Mouse (Mus musculus) macrophage (primary cell): ENCODE results near the gene Armc9. TPM values are rescaled to one million over a fixed set of nuclear protein-coding genes. Genes with fewer than 3 reads are reported as not detected.

Source experiments
- H3K27ac ChIP-seq: fragments of 350-480 bp; formaldehyde crosslinking; 2 replicates; pipeline ENCODE4 v1.9.0; 2021
- H3K36me3 ChIP-seq: fragments of 350-480 bp; formaldehyde crosslinking; 2 replicates; pipeline ENCODE4 v1.9.0; 2021; ENCODE audit errors: inconsistent target
- H3K4me3 ChIP-seq: fragments of 350-480 bp; formaldehyde crosslinking; 2 replicates; pipeline ENCODE4 v1.9.0; 2021; ENCODE audit errors: inconsistent target
- H3K79me2 ChIP-seq: fragments of 350-480 bp; formaldehyde crosslinking; 2 replicates; pipeline ENCODE4 v1.9.0; 2021; ENCODE audit errors: inconsistent target
- WGBS: methylation state at CpG from one replicate; pipeline ENCODE4 v1.1.7; 2026; ENCODE audit warnings: inconsistent platforms; ENCODE audit not compliant: missing documents; 5-methylcytosine and 5-hydroxymethylcytosine counted together
- polyA plus RNA-seq: library from polyadenylated mRNA; stranded (reverse); fragments of 250-400 nt; gene quantifications from 3 replicates; pipeline ENCODE4 v1.2.4, GENCODE M21; 2018; ENCODE audit warnings: inconsistent platforms
- total RNA-seq, 78 experiments: library from RNA; depleted of rRNA; stranded (reverse); fragments of 250-400 nt; gene quantifications; 1 replicate in 9 of 78; 2 replicates in 24 of 78; 3 replicates in 43 of 78; 4 replicates in 2 of 78; pipeline ENCODE4 v1.2.4; 2018; ENCODE audit warnings: inconsistent platforms in 56 of 78

The Armc9 gene
- total RNA-seq (2018; cell fraction: chromatin; rRNA removed), result 10 to 100 TPM in 22 of 26 experiments, 1 to 10 TPM in 4; 3.7 to 70.2 (median 35.1) TPM
- total RNA-seq (2018; cell fraction: cytosol; rRNA removed), result 1 to 10 TPM; 2.4 to 6.2 (median 4.2) TPM
- 10 to 100 TPM in 17 of 26 experiments, 1 to 10 TPM in 9; 2.9 to 30.5 (median 13.3) TPM for total RNA-seq (2018; cell fraction: nucleus; rRNA removed)
- polyA plus RNA-seq, result 3.2 to 4.9 TPM (median 4.5 TPM) in 3 replicates

- Histone ChIP-seq H3K27ac (peak within 1 kb of the TSS; percentile 71), H3K79me2 (no peaks in the 10 kb centered on the region), H3K4me3 (peak within 1 kb of the TSS; percentile 55), H3K36me3 (no peaks in the 10 kb centered on the region)
- 5% methylated on average over 38 of the region's 40 CpGs for WGBS
Measured at GRCm38 (mm10) chr1:86154133-86154823, at the start of gene Armc9. TSS of gene Armc9 (plus strand) at chr1:86154780.

GRCm38 (mm10) chr1:86105054-86105453 lies 49.5 kb upstream of the Armc9 start:
- Histone ChIP-seq H3K36me3 (peaks cover 25% of the 10 kb centered on the region), H3K27ac (no peak overlapping the region), H3K79me2 (peaks cover 47% of the 10 kb centered on the region), H3K4me3 (no peak overlapping the region)
- 100% methylated on average over 1 of the region's 1 CpGs for WGBS

DNA sequence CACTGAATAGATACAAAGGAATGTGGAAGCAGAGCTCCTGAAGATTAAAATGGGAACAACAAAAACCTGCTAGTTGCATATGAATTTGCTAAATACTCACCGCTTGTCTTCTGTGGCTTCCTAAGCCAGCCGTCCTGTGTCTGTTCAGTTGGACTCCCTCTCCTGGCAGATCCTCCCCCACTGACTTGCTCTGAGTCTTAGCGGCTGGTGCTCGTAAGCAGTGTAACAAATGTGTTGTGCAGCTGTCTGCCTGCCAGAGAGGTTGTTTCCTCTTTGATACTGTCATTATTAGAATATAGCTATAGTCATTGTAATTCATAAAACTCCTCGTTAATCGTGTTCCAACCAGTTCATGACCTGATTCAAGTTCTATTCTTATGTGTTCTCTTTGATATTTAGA lies 42.8 kb upstream of the Armc9 start, which contains the start of gene Htr2b:
Gene Htr2b, minus strand, starts transcription at position 192 of the 400 bp plus-strand sequence.
- Histone ChIP-seq H3K4me3 (no peak within 1 kb of the TSS; the same call in 1 of the 2 replicates), H3K36me3 (peaks cover 12% of the 10 kb centered on the region), H3K79me2 (peaks cover 69% of the 10 kb centered on the region), H3K27ac (peak within 1 kb of the TSS; percentile 49)
- WGBS, result 84% methylated on average over 6 of the region's 6 CpGs

- no peak overlapping the region for H3K27ac ChIP-seq
- WGBS, result 84% methylated on average over 3 of the region's 3 CpGs
- H3K4me3 ChIP-seq, result no peak overlapping the region
- peaks cover 47% of the 10 kb centered on the region for H3K79me2 ChIP-seq
- peaks cover 16% of the 10 kb centered on the region; the same call in 1 of the 2 replicates for H3K36me3 ChIP-seq
Measured at GRCm38 (mm10) chr1:86114141-86114540, 40.4 kb upstream of the Armc9 start.

GRCm38 (mm10) chr1:86119549-86119948 lies 35.0 kb upstream of the Armc9 start:
- no peak overlapping the region for H3K4me3 ChIP-seq
- H3K36me3 ChIP-seq, result peaks cover 21% of the 10 kb centered on the region
- 98% methylated on average over 4 of the region's 4 CpGs for WGBS
- peaks cover 21% of the 10 kb centered on the region for H3K79me2 ChIP-seq
- H3K27ac ChIP-seq, result peak overlapping the region; percentile 84

DNA sequence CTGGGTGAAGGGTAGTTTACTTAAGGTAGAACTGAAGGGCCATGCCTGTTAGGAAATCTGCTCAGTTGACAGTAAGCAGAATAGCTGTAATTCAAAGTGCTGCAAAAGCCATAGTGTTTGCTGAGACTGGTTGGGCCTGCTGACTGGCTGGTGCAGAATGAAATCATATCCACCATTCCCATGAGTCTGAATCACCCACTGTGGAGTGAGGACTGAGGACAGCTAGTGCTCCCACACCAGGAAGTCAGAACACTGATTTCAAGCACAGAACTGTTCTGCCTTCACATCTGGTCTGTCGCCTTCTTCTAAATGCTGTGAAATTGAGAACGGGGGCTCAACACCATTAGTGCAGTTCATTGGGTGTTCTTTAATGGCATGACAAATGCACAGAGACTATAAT lies 28.5 kb upstream of the Armc9 start:
- Histone ChIP-seq H3K79me2 (no peaks in the 10 kb centered on the region), H3K4me3 (no peak overlapping the region), H3K27ac (peak overlapping the region; percentile 84), H3K36me3 (peaks cover 37% of the 10 kb centered on the region)
- WGBS, result 96% methylated on average over 2 of the region's 2 CpGs

DNA sequence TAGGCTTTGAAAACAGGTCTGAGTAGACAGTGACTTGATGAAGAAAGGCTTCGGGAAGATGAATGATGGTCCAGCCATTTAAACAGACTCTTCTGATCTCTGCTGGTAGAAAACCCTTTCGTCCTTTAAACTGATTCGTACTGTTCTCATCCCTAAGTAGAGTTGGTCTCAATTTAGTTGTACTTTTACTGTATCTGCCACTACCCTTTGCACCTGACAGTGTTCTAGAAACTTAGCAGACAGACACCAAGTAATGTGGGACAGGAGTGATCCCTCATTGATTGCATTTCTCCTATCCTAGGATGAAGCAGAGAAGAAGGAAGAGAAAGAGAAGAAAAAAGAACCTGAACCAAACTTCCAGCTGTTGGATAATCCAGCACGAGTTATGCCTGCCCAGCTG lies 21.2 kb upstream of the Armc9 start, which contains the start of gene Gm21972:
Gene Gm21972, plus strand, starts transcription at position 301 of the 400 bp plus-strand sequence.
- no peaks in the 10 kb centered on the region for H3K79me2 ChIP-seq
- H3K27ac ChIP-seq, result no peak within 1 kb of the TSS
- H3K36me3 ChIP-seq, result peaks cover 75% of the 10 kb centered on the region
- no peak within 1 kb of the TSS for H3K4me3 ChIP-seq
- 98% methylated on average over 4 of the region's 4 CpGs for WGBS

DNA sequence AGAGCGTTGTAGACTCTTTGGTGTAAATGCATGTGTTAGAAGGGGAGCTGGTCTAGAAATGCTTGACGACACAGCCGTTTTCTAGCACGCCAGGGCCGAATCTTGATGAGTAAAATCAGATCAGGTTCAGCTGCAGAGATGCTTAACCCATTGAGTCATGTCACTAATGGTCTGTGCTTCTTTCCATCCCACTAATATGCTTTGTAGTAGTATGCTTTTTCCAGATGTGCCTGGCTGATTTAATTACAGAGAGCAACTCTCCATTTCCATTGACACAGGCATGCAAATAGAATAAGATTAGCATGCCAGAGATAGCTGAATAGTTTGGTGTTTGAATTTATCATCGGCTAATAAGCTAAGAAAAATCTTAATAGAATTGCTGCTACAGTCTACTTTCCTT lies 19.3 kb upstream of the Armc9 start:
- Histone ChIP-seq H3K79me2 (no peaks in the 10 kb centered on the region), H3K4me3 (no peak overlapping the region), H3K36me3 (peaks cover 67% of the 10 kb centered on the region), H3K27ac (no peak overlapping the region)
- WGBS, result 95% methylated on average over 6 of the region's 6 CpGs

- peaks cover 24% of the 10 kb centered on the region; the same call in 1 of the 2 replicates for H3K36me3 ChIP-seq
- no peak overlapping the region for H3K27ac ChIP-seq
- 95% methylated on average over 3 of the region's 3 CpGs for WGBS
- H3K4me3 ChIP-seq, result no peak overlapping the region
- no peaks in the 10 kb centered on the region for H3K79me2 ChIP-seq
Measured at GRCm38 (mm10) chr1:86141081-86141480, 13.5 kb upstream of the Armc9 start.

- peaks cover 5% of the 10 kb centered on the region; the same call in 1 of the 2 replicates for H3K36me3 ChIP-seq
- no peaks in the 10 kb centered on the region for H3K79me2 ChIP-seq
- 78% methylated on average over 4 of the region's 4 CpGs for WGBS
- H3K4me3 ChIP-seq, result no peak overlapping the region
- no peak overlapping the region for H3K27ac ChIP-seq
Measured at GRCm38 (mm10) chr1:86143165-86143564, 11.4 kb upstream of the Armc9 start.

GRCm38 (mm10) chr1:86144001-86144944 lies 10.3 kb upstream of the Armc9 start:
- H3K36me3 ChIP-seq, result no peaks in the 10 kb centered on the region; the same call in 1 of the 2 replicates
- no peak overlapping the region for H3K4me3 ChIP-seq
- no peaks in the 10 kb centered on the region for H3K79me2 ChIP-seq
- no peak overlapping the region for H3K27ac ChIP-seq
- WGBS, result 72% methylated on average over 21 of the region's 21 CpGs

DNA sequence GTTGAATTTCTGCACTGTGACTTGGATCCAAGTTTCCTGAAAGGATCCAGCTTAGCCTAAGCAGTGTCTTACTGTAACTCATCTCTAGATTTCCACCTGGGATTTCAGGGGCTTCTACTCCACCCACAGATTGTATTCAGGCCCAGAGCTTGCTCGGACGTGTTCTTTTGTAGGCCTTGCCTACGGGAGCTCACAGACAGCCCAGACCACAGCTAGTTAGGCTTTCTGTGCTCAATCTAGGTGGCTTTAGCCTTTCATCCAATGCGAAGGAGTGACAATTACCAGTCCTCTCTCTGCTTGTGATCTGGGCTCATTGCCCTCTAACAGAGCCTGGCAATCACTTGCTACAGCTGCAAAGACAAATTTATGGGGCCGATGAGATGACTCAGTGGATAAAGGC lies 8.3 kb upstream of the Armc9 start:
- Histone ChIP-seq H3K79me2 (no peaks in the 10 kb centered on the region), H3K27ac (no peak overlapping the region), H3K4me3 (no peak overlapping the region), H3K36me3 (no peaks in the 10 kb centered on the region)
- WGBS, result 89% methylated on average over 5 of the region's 5 CpGs

DNA sequence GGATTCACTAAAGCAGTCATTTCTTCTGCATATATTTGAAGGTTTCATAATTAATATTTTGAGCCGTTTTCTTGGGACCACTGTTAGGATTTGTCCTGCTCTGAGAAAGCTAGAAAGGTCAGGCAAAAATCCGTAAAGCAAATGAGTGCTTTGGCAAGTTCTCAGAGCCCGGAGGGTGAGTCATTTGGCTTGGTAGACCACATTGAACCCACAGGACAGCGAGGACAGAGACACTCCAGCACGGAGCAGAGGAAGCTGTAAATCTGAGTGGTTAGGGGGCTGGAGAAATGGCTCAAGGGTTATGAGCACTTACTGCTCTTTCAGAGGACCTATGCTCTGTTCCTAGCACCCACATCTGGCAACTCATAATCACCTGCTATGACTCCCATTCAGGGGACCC lies 7.0 kb upstream of the Armc9 start:
- WGBS, result 16% methylated on average over 5 of the region's 5 CpGs
- H3K36me3 ChIP-seq, result no peaks in the 10 kb centered on the region
- no peak overlapping the region for H3K4me3 ChIP-seq
- no peak overlapping the region for H3K27ac ChIP-seq
- H3K79me2 ChIP-seq, result no peaks in the 10 kb centered on the region

- WGBS, result 70% methylated on average over 9 of the region's 9 CpGs
- Histone ChIP-seq H3K27ac (no peak overlapping the region), H3K4me3 (no peak overlapping the region), H3K36me3 (no peaks in the 10 kb centered on the region), H3K79me2 (no peaks in the 10 kb centered on the region)
Measured at GRCm38 (mm10) chr1:86148161-86148560, 6.4 kb upstream of the Armc9 start.
